Mouse (Mus musculus): ENCODE results near the gene Xrcc4. TPM values are rescaled to one million over a fixed set of nuclear protein-coding genes. Genes with fewer than 3 reads are reported as not detected.

Gene Xrcc4
- polyA plus RNA-seq, 1 experiment from 2014 or later = 12.5 TPM

GRCm38 (mm10) chr13:90009786-90010185 is 79.6 kb downstream of the Xrcc4 start:
- H3K27me3 ChIP-seq (replicated peaks; ENCODE audit: control insufficient read depth, insufficient read depth, low read length) = no peaks in the 10 kb centered on the region
- no peak overlapping the region for H3K27ac ChIP-seq (ENCODE audit: low read depth, low read length)
- no peaks in the 10 kb centered on the region for H3K36me3 ChIP-seq (ENCODE audit: control insufficient read depth, insufficient read depth, low read length)
- no peak overlapping the region for H3K4me3 ChIP-seq (ENCODE audit: low read depth, low read length)
- ATAC-seq (no peak), DNase-seq (ENCODE audit: low spot score) (no peak)
- H3K9me3 ChIP-seq (replicated peaks; ENCODE audit: control insufficient read depth, low read length) = no peaks in the 10 kb centered on the region
- H3K4me2 ChIP-seq (ENCODE audit: low read length) = no peak overlapping the region
- H3K4me1 ChIP-seq (ENCODE audit: control insufficient read depth, insufficient read depth, low read length) = no peaks in the 10 kb centered on the region
- H3K9ac ChIP-seq (ENCODE audit: low read length) = no peak overlapping the region

DNA sequence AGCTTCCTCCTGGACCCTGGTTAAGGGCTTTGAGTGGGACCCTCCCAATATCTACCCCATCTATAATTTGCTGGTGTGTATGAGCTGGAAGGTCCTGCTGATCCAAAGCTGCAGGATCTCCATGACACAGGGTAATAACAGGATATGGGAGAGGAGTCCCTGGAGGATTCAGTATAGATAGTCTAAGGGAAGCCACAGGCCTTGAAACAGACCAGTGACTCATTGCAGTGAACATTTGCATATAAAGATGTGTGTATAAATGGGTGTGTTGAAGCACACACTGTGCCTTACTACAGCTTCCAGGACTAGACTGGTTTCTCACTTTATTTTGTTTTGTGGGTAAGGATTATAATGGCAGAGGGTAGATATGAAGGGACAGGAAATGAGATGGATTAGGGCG is 83.8 kb downstream of the Xrcc4 start:
- no peak for DNase-seq (ENCODE audit: low spot score)
- 86% methylated on average over 1 of the region's 1 CpGs for WGBS

GRCm38 (mm10) chr13:89997531-89997930 is 91.9 kb downstream of the Xrcc4 start:
- Histone ChIP-seq H3K4me3 (ENCODE audit: low read depth, low read length) (no peak overlapping the region), H3K4me2 (ENCODE audit: low read length) (no peak overlapping the region), H3K27ac (ENCODE audit: low read depth, low read length) (no peak overlapping the region), H3K4me1 (ENCODE audit: control insufficient read depth, insufficient read depth, low read length) (0 out of 2 replicates have a peak, but pooled peaks cover 3% of the 10 kb centered on the region), H3K27me3 (replicated peaks; ENCODE audit: control insufficient read depth, insufficient read depth, low read length) (no peaks in the 10 kb centered on the region), H3K9me3 (replicated peaks; ENCODE audit: control insufficient read depth, low read length) (no peaks in the 10 kb centered on the region), H3K36me3 (ENCODE audit: control insufficient read depth, insufficient read depth, low read length) (no peaks in the 10 kb centered on the region), H3K9ac (ENCODE audit: low read length) (no peak overlapping the region)
- peak; percentile 8 for DNase-seq (ENCODE audit: low spot score)
- ATAC-seq = no peak

More for the DNA sequence above, 83.8 kb downstream of the Xrcc4 start:
- H3K27ac ChIP-seq (ENCODE audit: low read depth, low read length) = no peak overlapping the region
- no peak overlapping the region for H3K9ac ChIP-seq (ENCODE audit: low read length)
- no peaks in the 10 kb centered on the region for H3K36me3 ChIP-seq (ENCODE audit: control insufficient read depth, insufficient read depth, low read length)
- no peaks in the 10 kb centered on the region for H3K4me1 ChIP-seq (ENCODE audit: control insufficient read depth, insufficient read depth, low read length)
- no peaks in the 10 kb centered on the region for H3K9me3 ChIP-seq (replicated peaks; ENCODE audit: control insufficient read depth, low read length)
- no peaks in the 10 kb centered on the region for H3K27me3 ChIP-seq (replicated peaks; ENCODE audit: control insufficient read depth, insufficient read depth, low read length)
- H3K4me3 ChIP-seq (ENCODE audit: low read depth, low read length) = no peak overlapping the region
- no peak overlapping the region for H3K4me2 ChIP-seq (ENCODE audit: low read length)
- no peak for ATAC-seq

DNA sequence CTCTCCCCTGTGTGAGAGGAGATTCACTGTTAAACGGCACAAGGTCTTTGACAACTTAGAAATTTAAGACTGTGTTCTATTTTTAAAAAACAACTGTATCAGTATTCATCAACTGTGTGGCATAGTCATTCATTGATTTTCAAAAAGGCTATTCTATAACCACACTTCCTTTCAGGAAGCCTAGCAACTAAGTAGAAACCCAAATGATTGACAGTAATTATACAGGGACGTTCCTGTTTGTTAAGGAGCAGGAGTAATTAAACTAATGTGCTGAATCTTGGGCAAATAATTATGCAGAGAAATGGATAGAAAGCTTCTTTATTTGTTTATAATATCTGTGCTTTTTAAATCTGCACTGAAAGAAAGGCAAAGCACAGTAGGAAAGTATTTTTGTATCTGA is 103.3 kb downstream of the Xrcc4 start:
- H3K9ac ChIP-seq (ENCODE audit: low read length) = no peak overlapping the region
- no peak overlapping the region for H3K4me2 ChIP-seq (ENCODE audit: low read length)
- H3K27me3 ChIP-seq (replicated peaks; ENCODE audit: control insufficient read depth, insufficient read depth, low read length) = no peaks in the 10 kb centered on the region
- H3K36me3 ChIP-seq (ENCODE audit: control insufficient read depth, insufficient read depth, low read length) = no peaks in the 10 kb centered on the region
- no peak overlapping the region for H3K4me3 ChIP-seq (ENCODE audit: low read depth, low read length)
- ATAC-seq (peak; percentile 90), DNase-seq (ENCODE audit: low spot score) (peak; percentile 70)
- no peaks in the 10 kb centered on the region for H3K9me3 ChIP-seq (replicated peaks; ENCODE audit: control insufficient read depth, low read length)
- WGBS = 2% methylated on average over 2 of the region's 2 CpGs
- peaks cover 5% of the 10 kb centered on the region for H3K4me1 ChIP-seq (ENCODE audit: control insufficient read depth, insufficient read depth, low read length)
- no peak overlapping the region for H3K27ac ChIP-seq (ENCODE audit: low read depth, low read length)

GRCm38 (mm10) chr13:89970940-89971339 is 118.5 kb downstream of the Xrcc4 start:
- 82% methylated on average over 3 of the region's 3 CpGs for WGBS
- Histone ChIP-seq H3K4me2 (ENCODE audit: low read length) (no peak overlapping the region), H3K4me1 (ENCODE audit: control insufficient read depth, insufficient read depth, low read length) (no peaks in the 10 kb centered on the region), H3K27me3 (replicated peaks; ENCODE audit: control insufficient read depth, insufficient read depth, low read length) (no peaks in the 10 kb centered on the region), H3K9ac (ENCODE audit: low read length) (no peak overlapping the region), H3K27ac (ENCODE audit: low read depth, low read length) (no peak overlapping the region), H3K9me3 (replicated peaks; ENCODE audit: control insufficient read depth, low read length) (no peaks in the 10 kb centered on the region), H3K36me3 (ENCODE audit: control insufficient read depth, insufficient read depth, low read length) (no peaks in the 10 kb centered on the region), H3K4me3 (ENCODE audit: low read depth, low read length) (no peak overlapping the region)
- ATAC-seq (no peak), DNase-seq (ENCODE audit: low spot score) (no peak)

DNA sequence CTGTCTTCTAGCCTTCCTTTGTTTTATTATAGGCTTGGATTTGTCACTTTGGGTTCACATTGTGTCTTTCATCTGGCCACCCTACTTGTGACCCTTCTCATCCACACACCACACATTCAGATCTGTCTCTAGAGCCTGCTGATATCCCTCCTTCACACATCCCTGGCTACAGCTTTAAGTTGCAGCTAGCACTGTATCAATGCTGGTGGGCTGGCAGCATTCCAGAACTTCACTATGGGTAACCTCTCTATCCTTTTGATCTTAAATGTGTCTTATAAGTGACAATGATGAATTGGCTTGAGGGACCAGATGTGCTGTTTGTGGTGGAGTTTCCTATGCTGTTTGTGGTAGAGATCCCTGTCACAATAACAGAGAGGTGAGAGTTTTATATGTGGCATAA is 120.7 kb downstream of the Xrcc4 start:
- ATAC-seq = no peak

DNA sequence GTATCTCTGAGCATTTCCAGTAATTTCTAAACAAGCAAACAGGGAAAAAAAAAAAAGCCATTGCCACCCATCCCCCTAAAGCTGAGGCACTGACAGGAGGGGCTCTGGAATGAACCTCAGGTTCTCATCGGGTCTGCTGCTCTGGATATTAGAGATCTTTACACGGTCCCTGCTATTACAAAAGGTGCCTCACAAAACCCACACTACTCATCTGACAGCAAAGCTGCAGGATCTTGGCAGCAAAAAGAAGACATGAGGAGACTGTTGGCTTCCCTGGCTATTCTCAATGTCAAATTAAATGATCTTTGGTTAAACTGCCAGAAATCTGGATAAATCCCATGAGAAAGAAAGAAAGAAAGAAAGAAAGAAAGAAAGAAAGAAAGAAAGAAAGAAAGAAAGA is 145.1 kb downstream of the Xrcc4 start:
- H3K27ac ChIP-seq (ENCODE audit: low read depth, low read length) = no peak overlapping the region
- no peaks in the 10 kb centered on the region for H3K36me3 ChIP-seq (ENCODE audit: control insufficient read depth, insufficient read depth, low read length)
- H3K27me3 ChIP-seq (replicated peaks; ENCODE audit: control insufficient read depth, insufficient read depth, low read length) = no peaks in the 10 kb centered on the region
- H3K4me2 ChIP-seq (ENCODE audit: low read length) = no peak overlapping the region
- 38% methylated on average over 2 of the region's 2 CpGs for WGBS
- DNase-seq (ENCODE audit: low spot score) (peak; percentile 30), ATAC-seq (no peak)
- no peak overlapping the region for H3K4me3 ChIP-seq (ENCODE audit: low read depth, low read length)
- no peak overlapping the region for H3K9ac ChIP-seq (ENCODE audit: low read length)
- H3K9me3 ChIP-seq (replicated peaks; ENCODE audit: control insufficient read depth, low read length) = no peaks in the 10 kb centered on the region
- H3K4me1 ChIP-seq (ENCODE audit: control insufficient read depth, insufficient read depth, low read length) = no peaks in the 10 kb centered on the region

More for the DNA sequence above, 120.7 kb downstream of the Xrcc4 start:
- H3K4me2 ChIP-seq (ENCODE audit: low read length) = no peak overlapping the region
- no peak overlapping the region for H3K27ac ChIP-seq (ENCODE audit: low read depth, low read length)
- no peaks in the 10 kb centered on the region for H3K27me3 ChIP-seq (replicated peaks; ENCODE audit: control insufficient read depth, insufficient read depth, low read length)
- H3K4me1 ChIP-seq (ENCODE audit: control insufficient read depth, insufficient read depth, low read length) = no peaks in the 10 kb centered on the region
- no peaks in the 10 kb centered on the region for H3K9me3 ChIP-seq (replicated peaks; ENCODE audit: control insufficient read depth, low read length)
- H3K36me3 ChIP-seq (ENCODE audit: control insufficient read depth, insufficient read depth, low read length) = no peaks in the 10 kb centered on the region
- DNase-seq (ENCODE audit: low spot score) = peak; percentile 26
- no peak overlapping the region for H3K9ac ChIP-seq (ENCODE audit: low read length)
- no peak overlapping the region for H3K4me3 ChIP-seq (ENCODE audit: low read depth, low read length)

- Histone ChIP-seq H3K4me1 (ENCODE audit: control insufficient read depth, insufficient read depth, low read length) (0 out of 2 replicates have a peak, but pooled peaks cover 2% of the 10 kb centered on the region), H3K9ac (ENCODE audit: low read length) (no peak overlapping the region), H3K9me3 (replicated peaks; ENCODE audit: control insufficient read depth, low read length) (no peaks in the 10 kb centered on the region), H3K4me2 (ENCODE audit: low read length) (no peak overlapping the region), H3K36me3 (ENCODE audit: control insufficient read depth, insufficient read depth, low read length) (no peaks in the 10 kb centered on the region), H3K27me3 (replicated peaks; ENCODE audit: control insufficient read depth, insufficient read depth, low read length) (no peaks in the 10 kb centered on the region), H3K27ac (ENCODE audit: low read depth, low read length) (no peak overlapping the region), H3K4me3 (ENCODE audit: low read depth, low read length) (no peak overlapping the region)
- DNase-seq (ENCODE audit: low spot score) = peak; percentile 17
- 32% methylated on average over 3 of the region's 3 CpGs for WGBS
- ATAC-seq = no peak
These were observed 159.9 kb downstream of the Xrcc4 start for GRCm38 (mm10) chr13:89929477-89929876.

GRCm38 (mm10) chr13:89918814-89919481 is 170.5 kb downstream of the Xrcc4 start:
- no peaks in the 10 kb centered on the region for H3K9me3 ChIP-seq (replicated peaks; ENCODE audit: control insufficient read depth, low read length)
- H3K4me2 ChIP-seq (ENCODE audit: low read length) = no peak overlapping the region
- 93% methylated on average over 3 of the region's 3 CpGs for WGBS
- ATAC-seq = no peak
- no peak for DNase-seq (ENCODE audit: low spot score)
- no peak overlapping the region for H3K4me3 ChIP-seq (ENCODE audit: low read depth, low read length)
- H3K27me3 ChIP-seq (replicated peaks; ENCODE audit: control insufficient read depth, insufficient read depth, low read length) = no peaks in the 10 kb centered on the region
- no peak overlapping the region for H3K9ac ChIP-seq (ENCODE audit: low read length)
- H3K4me1 ChIP-seq (ENCODE audit: control insufficient read depth, insufficient read depth, low read length) = no peaks in the 10 kb centered on the region
- H3K36me3 ChIP-seq (ENCODE audit: control insufficient read depth, insufficient read depth, low read length) = no peaks in the 10 kb centered on the region
- no peak overlapping the region for H3K27ac ChIP-seq (ENCODE audit: low read depth, low read length)

All from forebrain, embryonic 14.5 days (tissue).